Mouse (Mus musculus): ENCODE results near the gene Gsc2.
"Not testable (repeated sequence)": the region's sequence is repeated elsewhere in the genome, so short reads cannot be mapped to it uniquely, and the experiment has no call there.

Gene Gsc2

DNA sequence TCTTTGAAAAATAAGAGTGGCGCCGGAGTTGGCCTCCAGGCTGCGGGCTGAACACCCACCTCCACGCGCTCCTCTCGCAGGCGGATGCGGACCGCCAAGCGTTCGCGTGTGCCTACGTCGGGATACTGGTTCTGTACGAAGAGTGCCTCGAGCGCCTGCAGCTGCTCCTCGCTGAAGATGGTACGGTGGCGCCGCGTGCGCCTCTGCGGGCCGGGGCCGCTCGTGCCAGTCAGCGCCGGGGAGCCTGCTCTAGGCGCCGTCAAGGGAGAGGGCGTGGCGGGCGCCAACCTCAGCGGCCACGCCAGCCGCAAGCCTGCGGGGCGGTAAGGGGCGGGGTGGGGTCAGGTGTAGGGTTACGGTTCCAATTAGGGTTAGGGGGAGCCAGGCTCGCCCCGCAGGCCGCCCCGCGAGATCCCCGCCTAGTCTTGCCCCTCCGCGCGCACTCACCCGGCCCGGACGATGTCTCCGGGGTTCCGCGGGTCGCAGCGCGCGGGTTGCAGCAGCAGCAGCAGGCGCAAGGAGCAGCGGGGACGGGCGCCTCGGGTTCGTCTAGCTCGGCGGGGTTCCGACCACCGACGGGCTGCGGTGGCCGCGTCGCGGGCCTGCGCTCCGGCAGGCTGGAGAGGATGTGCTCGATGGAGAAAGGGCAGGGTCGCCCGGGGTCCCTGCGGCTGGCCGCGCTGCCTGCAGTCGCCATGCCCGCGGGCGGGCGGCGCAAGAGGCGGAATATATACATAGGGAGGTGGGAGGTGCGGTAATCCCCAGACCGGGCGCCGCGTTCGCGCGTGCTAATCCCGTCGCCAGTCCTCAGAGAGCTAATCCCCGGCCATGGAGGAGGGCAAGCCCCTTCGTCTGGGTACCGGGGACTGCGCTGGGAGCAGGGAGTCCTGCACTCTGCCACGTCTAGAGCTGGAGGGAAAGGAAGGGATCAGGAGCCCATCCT lies at the start of gene Gsc2:
Gsc2 (minus strand) TSS at position 753 of the 943 bp plus-strand sequence.
- no peak for ATAC-seq (ENCODE audit: insufficient number of reproducible peaks, low FRiP score, low TSS enrichment)

DNA sequence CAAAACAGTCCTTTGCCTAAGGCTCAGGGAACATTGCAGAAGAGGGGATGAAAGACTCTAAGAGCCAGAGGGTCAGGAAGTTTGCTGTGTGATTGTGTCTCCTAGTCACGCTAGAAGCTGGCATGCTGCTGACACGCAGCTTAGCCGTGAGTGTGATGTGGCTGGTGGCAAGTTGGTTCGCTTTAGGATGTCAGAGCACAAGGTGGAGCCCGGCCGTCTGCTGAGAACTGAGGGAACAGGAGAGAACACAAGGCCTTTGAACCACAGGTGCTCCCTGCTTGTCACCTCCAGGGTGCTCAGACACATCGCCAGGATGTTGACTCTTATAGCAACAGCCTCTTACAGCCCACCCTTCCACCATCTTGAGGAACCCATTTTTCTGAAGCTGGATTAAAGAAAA lies 47.2 kb upstream of the Gsc2 start:
- no peak for ATAC-seq (ENCODE audit: insufficient number of reproducible peaks, low FRiP score, low TSS enrichment)

GRCm38 (mm10) chr16:17956052-17956638 lies 41.3 kb upstream of the Gsc2 start:
- not testable (repeated sequence) for ATAC-seq (ENCODE audit: insufficient number of reproducible peaks, low FRiP score, low TSS enrichment)

DNA sequence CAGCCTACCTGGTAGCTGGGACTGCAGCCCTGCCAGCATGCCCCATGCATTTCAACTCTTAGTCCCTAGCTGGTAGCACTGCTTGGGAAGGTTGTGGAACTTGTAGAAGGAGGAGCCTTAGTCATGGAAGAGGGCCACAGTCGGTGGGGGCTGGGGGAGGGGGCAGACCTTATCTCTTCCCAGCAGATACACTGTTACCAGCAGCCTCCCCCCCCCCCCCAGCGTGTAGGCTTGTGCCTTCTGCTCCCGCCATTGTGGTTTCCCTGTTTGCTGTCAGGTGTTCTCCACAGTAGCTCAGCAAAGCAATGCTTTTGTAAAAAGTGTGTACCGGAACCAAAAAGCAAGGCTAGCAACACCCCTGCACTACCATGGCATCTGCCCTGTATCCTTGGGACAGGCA lies 36.8 kb upstream of the Gsc2 start:
- ATAC-seq (ENCODE audit: insufficient number of reproducible peaks, low FRiP score, low TSS enrichment), result no peak

DNA sequence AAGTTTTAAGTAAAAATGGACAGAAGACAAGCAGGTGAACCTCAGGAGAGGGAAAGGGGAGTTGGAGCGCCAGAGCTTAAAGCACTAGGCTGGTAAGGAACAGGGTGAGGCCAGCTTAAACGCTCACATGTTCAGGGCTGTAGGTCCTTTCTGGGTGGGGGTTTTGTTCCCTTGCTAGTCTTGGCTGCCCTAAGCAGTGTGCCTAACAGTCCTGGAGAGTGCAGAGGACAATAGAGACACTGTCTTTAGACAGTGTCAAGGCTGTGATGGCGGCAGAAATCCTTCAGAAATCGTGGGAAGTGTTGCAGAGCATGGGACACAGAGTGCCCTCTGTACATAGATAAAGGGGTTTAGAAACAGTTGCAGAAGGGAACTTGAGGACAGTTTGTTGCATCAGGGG lies 35.2 kb upstream of the Gsc2 start:
- no peak for ATAC-seq (ENCODE audit: insufficient number of reproducible peaks, low FRiP score, low TSS enrichment)

GRCm38 (mm10) chr16:17949421-17949877 lies 34.6 kb upstream of the Gsc2 start:
- no peak for ATAC-seq (ENCODE audit: insufficient number of reproducible peaks, low FRiP score, low TSS enrichment)

GRCm38 (mm10) chr16:17945081-17945831 lies 30.4 kb upstream of the Gsc2 start:
- no peak for ATAC-seq (ENCODE audit: insufficient number of reproducible peaks, low FRiP score, low TSS enrichment)

DNA sequence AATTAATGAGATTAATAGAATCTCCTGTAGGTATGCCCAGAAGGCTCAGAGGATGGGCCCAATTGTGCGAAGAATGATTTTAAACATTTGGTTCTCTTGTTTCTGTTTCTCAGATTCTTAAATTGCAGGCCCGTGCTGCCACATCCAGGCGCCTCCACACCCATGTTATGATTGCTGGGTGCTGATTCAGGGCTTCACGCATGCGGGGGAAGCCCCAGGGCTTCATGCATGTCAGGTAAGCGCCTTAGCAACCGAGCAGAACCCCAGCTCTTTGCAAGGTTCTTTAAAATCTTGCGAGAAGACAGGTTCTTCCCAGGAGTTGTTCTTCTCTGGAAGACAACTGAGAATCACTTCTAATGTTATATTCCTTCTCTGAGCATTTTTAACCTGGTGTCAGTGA lies 28.6 kb upstream of the Gsc2 start:
- no peak for ATAC-seq (ENCODE audit: insufficient number of reproducible peaks, low FRiP score, low TSS enrichment)

DNA sequence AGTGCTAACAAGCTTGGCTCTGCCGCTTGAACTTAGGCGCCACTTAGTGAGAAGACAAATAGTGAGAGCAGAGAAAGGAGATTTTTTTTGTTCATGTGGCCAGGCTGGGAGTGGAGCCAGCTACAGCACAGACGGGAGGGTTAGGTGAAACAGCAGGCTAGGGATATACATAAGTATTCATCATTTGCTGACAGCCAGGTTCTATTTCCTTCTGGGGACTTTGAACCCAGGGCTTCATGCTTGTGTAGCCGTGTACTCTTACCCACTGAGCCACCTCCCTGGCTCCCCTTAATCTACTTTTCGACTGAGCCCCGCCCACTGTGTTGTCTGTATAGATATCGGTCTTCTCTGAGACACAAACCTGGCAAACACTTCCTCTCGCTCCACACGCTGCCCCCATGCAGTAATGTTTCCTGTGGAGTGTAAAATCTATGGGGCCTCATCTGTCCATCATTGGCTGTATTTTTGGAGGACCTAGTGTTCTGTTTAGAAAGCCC lies 24.4 kb upstream of the Gsc2 start:
- ATAC-seq (ENCODE audit: insufficient number of reproducible peaks, low FRiP score, low TSS enrichment), result no peak

DNA sequence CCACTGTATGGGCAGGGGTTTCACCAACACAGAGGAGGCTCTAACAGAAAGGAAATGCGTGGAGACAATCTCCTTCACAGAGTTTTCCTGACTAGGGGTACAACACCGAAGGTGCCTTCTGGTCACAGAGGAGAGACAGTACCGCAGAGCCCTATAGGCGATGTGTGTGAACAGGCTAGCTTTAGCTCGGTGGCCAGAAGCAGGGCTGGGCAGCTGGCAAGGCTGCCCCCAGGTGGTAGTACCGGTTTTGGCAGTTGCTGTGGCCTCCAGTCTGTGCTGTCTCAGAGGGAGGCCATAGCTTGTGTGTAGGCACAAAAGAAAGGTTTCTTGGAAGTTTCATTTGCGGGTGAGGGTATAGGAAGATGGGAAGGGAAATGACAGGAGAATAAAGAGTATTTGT lies 24.0 kb upstream of the Gsc2 start:
- ATAC-seq (ENCODE audit: insufficient number of reproducible peaks, low FRiP score, low TSS enrichment), result peak; percentile 91

- no peak for ATAC-seq (ENCODE audit: insufficient number of reproducible peaks, low FRiP score, low TSS enrichment)
Measured at GRCm38 (mm10) chr16:17938187-17938586, 23.3 kb upstream of the Gsc2 start.

DNA sequence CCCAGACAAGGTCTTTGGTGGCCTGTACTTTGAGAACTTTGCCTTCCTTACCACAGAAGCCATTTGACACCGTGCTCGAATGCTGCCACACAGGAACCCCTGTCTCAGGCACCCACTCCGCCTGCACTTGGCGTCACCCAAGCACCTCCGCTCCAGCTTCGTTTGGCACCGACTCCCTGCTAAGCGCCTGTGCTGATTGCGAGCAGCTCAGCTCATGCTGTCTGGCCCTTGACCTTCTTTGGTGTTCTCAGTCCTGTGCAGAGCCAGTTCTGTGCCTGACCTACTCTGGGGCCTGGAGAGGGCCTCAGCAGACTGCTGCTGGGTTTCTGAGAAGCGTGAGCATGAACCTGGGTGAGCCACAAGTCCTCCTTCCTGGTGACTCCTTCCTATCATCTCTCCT lies 21.9 kb upstream of the Gsc2 start:
- ATAC-seq (ENCODE audit: insufficient number of reproducible peaks, low FRiP score, low TSS enrichment), result no peak

DNA sequence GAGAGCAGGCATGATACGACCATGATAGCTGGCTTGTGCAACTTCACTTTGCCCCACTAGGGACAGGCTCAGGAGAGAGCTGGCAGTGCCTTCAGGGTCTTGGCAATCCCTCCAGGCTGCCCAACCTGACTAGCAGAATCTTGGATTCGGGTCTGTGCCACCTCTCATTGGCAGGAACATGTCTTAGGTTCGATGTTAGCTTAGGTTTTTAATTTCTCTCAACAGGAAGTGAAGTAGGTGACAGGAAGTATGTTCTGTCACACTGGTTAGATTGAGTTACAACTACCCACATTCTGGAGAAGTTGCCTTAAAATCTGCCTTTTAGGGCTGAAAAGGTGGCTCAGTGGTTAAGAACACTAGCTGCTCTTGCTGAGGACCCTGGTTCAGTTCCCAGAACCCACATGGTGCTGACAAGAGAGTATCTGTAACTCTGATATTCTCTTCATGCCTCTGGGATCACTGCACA lies 19.6 kb upstream of the Gsc2 start:
- ATAC-seq (ENCODE audit: insufficient number of reproducible peaks, low FRiP score, low TSS enrichment), result no peak

- ATAC-seq (ENCODE audit: insufficient number of reproducible peaks, low FRiP score, low TSS enrichment), result no peak
Measured at GRCm38 (mm10) chr16:17933594-17934444, 19.0 kb upstream of the Gsc2 start.

DNA sequence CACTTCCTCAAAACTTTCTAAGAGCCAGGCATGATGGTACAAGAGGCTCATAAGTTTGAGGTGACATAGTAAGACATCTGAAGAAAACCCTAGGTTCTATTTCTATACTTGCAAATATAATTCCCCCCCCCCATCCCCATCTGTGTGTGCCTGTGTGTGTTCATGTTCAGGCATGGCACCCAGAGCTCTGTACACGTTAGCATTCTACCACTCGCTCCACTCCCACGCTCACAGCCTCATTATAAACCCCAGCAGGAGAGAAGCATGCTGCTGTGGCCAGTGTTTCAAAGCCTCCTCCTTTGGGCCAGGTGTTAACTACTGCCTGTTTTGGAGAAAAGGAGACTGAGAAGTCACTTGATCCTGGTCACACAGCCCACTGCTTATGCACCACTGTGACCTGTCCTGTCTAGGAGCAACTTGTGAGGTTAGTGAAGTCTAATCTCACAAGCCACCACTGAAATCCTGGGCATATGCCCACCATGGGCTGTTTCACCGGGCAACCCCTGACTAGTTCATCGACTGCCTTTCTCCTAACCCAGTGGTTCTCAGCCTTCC lies 17.1 kb upstream of the Gsc2 start:
- ATAC-seq (ENCODE audit: insufficient number of reproducible peaks, low FRiP score, low TSS enrichment), result no peak

GRCm38 (mm10) chr16:17929631-17930030 lies 14.8 kb upstream of the Gsc2 start:
- ATAC-seq (ENCODE audit: insufficient number of reproducible peaks, low FRiP score, low TSS enrichment), result no peak

- ATAC-seq (ENCODE audit: insufficient number of reproducible peaks, low FRiP score, low TSS enrichment), result no peak
Measured at GRCm38 (mm10) chr16:17929211-17929610, 14.4 kb upstream of the Gsc2 start.

- ATAC-seq (ENCODE audit: insufficient number of reproducible peaks, low FRiP score, low TSS enrichment), result peak; percentile 37; the same call in 1 of the 2 replicates
Measured at GRCm38 (mm10) chr16:17928627-17929104, 13.8 kb upstream of the Gsc2 start.

- peak; percentile 38; the same call in 1 of the 2 replicates for ATAC-seq (ENCODE audit: insufficient number of reproducible peaks, low FRiP score, low TSS enrichment)
Measured at GRCm38 (mm10) chr16:17928087-17928580, 13.3 kb upstream of the Gsc2 start, which contains the start of gene Slc25a1. Slc25a1 (minus strand) TSS chr16:17928219.
